In genomic region chr1:59653243-59653911, GRCm38 (mm10) we compare ENCODE assay signal across 16 mouse cellular contexts.
"Had no signal": no experiment of that assay in that cellular context is flagged by ENCODE, and none has a peak within 500 bp of the region (broad histone marks: within the 10 kb centered on the region; RNA-seq: fewer than 3 reads in every experiment).

No protein-coding gene starts in this region.

- DNase-seq: lung, adult 18-20 months; lung, embryonic 14.5 days; lung, postnatal 10 days; lung, postnatal 4 days; right cerebral cortex, postnatal 25 days; right cerebral cortex, postnatal 4 days; spleen, adult 18-20 months; thymus, adult 2 months; thymus, postnatal 25 days; thymus, postnatal 4 days had no signal

- H3K4me3 ChIP-seq: midbrain, embryonic 13.5 days; midbrain, embryonic 15.5 days; neural tube, embryonic 12.5 days; stomach, embryonic 15.5 days had no signal

- H3K27me3 ChIP-seq: midbrain, embryonic 13.5 days; midbrain, embryonic 15.5 days; neural tube, embryonic 12.5 days; stomach, embryonic 15.5 days had no signal

- ATAC-seq: midbrain, embryonic 13.5 days; midbrain, embryonic 15.5 days had no signal

- H3K9ac ChIP-seq: liver, embryonic 14.5 days; lung, embryonic 14.5 days; midbrain, embryonic 13.5 days; midbrain, embryonic 15.5 days; neural tube, embryonic 12.5 days; stomach, embryonic 15.5 days had no signal

- H3K4me1 ChIP-seq: midbrain, embryonic 13.5 days; midbrain, embryonic 15.5 days; neural tube, embryonic 12.5 days; stomach, embryonic 15.5 days had no signal

- H3K9me3 ChIP-seq: midbrain, embryonic 13.5 days; midbrain, embryonic 15.5 days; neural tube, embryonic 12.5 days; stomach, embryonic 15.5 days had no signal

- H3K27ac ChIP-seq: liver, embryonic 14.5 days; midbrain, embryonic 13.5 days; midbrain, embryonic 15.5 days; neural tube, embryonic 12.5 days; stomach, embryonic 15.5 days; stomach, postnatal 0 days had no signal
